Mouse (Mus musculus) cerebellum, adult 2 months (tissue): ENCODE measurements around the gene Psip1. TPM values are rescaled to one million over a fixed set of nuclear protein-coding genes. Genes with fewer than 3 reads are reported as not detected.
A peak's percentile ranks its signal among the peaks of the same experiment; 100 is the strongest.
"Not testable (repeated sequence)": the region's sequence is repeated elsewhere in the genome, so short reads cannot be mapped to it uniquely, and the experiment has no call there.

Experiments
- DNase-seq, 2 experiments: peaks; one replicate each; pipeline ENCODE4 v3.0.0; 2021
- H3K27ac ChIP-seq: fragments of 200-500 bp; 2 replicates; pipeline ENCODE4 v1.5.1; 2012; ENCODE audit warnings: low read length, control low read depth, inconsistent platforms; ENCODE audit not compliant: insufficient read depth
- H3K27me3 ChIP-seq: fragments of 200-500 bp; 2 replicates; pipeline ENCODE4 v1.6.1; 2012; ENCODE audit warnings: inconsistent platforms, mild to moderate bottlenecking, low read length, moderate library complexity; ENCODE audit not compliant: control insufficient read depth, insufficient read depth
- H3K4me1 ChIP-seq: fragments of 200-500 bp; 2 replicates; pipeline ENCODE4 v1.6.1; 2011; ENCODE audit warnings: low read length; ENCODE audit not compliant: control insufficient read depth, insufficient read depth
- H3K4me3 ChIP-seq: fragments of 200-500 bp; replicated peaks from 2 replicates; pipeline ENCODE3; 2011; ENCODE audit warnings: mild to moderate bottlenecking, low read depth, low read length, control low read depth; ENCODE audit not compliant: insufficient read depth
- CTCF ChIP-seq: fragments of 200-500 bp; IDR thresholded peaks from 2 replicates; pipeline ENCODE4 v1.5.1; 2011; ENCODE audit warnings: low read depth, mild to moderate bottlenecking, control low read depth, low read length, moderate library complexity, borderline replicate concordance; ENCODE audit not compliant: insufficient read depth
- POLR2A ChIP-seq: fragments of 200-500 bp; IDR thresholded peaks from 2 replicates; pipeline ENCODE4 v1.6.1; 2011; ENCODE audit warnings: low read length, control low read depth, borderline replicate concordance; ENCODE audit not compliant: insufficient read depth
- WGBS: fragments of 180-500 bp; shearing (Covaris S2); methylation state at CpG from one replicate; pipeline ENCODE4 v1.1.7; 2018; 5-methylcytosine and 5-hydroxymethylcytosine counted together
- polyA plus RNA-seq: library from polyadenylated mRNA; depleted of rRNA; stranded (reverse); fragments of >200 nt; gene quantifications from 2 replicates; pipeline ENCODE4 v1.2.3, GENCODE M21; 2012

Gene Psip1
- polyA plus RNA-seq, 1 experiment = 191 TPM

GRCm38 (mm10) chr4:83525690-83526055 lies 39.4 kb upstream of the Psip1 start:
- no peak overlapping the region for H3K27ac ChIP-seq
- TF ChIP-seq CTCF = no peak
- no peak for TF ChIP-seq POLR2A
- H3K4me1 ChIP-seq = no peaks in the 10 kb centered on the region
- DNase-seq = no peak
- WGBS = 0% methylated on average over 18 of the region's 18 CpGs
- H3K4me3 ChIP-seq = peak overlapping the region; percentile 89
- no peaks in the 10 kb centered on the region for H3K27me3 ChIP-seq

DNA sequence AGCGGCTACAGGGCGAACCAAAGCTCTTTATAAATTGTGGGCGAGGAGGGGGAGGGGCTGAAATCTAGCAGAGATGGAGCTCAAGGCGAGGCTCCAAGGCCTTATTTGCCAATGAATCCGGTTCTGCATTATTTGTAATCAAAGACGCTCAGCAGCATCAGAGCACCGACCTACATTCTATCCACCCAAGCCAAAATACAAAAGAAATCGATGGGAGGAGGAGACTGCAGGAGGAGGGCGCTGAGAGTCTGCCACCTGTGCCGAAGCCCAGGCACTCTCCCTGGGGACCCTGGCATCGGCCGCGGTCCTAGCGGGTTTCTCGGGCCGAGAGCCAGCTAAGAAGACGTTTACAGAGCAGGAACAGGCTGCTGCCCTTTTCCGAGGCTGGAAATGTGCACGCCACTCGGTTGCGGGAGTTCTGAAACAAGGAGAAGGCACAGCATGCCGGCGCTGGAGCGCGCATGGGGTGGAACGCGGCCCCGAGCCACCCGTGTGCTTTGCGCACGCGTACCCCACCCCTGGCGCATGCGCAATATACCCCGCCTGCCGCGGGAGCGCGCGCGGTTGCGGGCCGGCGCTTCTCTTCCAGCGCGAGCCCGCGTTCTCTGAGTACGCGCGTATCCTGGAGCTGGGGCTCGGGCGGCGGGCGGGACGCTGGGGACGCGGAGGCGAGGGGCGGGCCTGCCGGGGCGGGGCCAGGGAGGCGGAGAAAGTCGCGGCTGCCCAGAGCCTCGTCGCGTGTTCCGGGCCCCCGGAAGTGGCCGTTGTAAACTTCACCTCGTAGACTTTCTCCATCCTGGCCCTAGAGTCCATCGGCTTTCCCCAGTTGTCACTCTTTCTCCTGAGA lies 38.8 kb upstream of the Psip1 start, which contains the start of gene Ccdc171:
Gene Ccdc171, plus strand, starts transcription at position 703 of the 847 bp plus-strand sequence.
- WGBS = under 1% methylated on average over 73 of the region's 73 CpGs
- Histone ChIP-seq H3K27me3 (no peaks in the 10 kb centered on the region), H3K27ac (peak within 1 kb of the TSS; percentile 80), H3K4me3 (peak within 1 kb of the TSS; percentile 89), H3K4me1 (no peaks in the 10 kb centered on the region)
- TF ChIP-seq CTCF (no peak), POLR2A (peak; percentile 98)
- DNase-seq = peak; percentile 93 to 94

DNA sequence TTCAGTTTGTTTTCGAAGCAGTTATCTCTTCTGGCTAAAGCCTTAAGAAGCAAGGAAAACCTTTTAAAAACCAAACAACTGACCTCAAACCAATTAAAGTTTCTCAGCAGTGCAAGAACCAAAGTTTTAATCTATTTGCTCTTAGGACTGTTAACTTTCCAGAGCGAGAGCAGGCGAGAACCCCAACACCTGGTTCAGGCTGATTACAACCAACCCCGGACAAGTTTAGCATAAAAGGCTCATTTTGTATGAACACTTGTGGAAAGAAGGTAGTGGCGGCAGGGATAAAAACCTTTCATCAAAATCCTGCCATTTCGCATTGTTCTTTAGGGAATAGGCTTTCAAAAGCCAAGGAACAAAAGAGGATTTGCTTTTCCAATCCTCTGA lies 38.2 kb upstream of the Psip1 start:
- TF ChIP-seq POLR2A (no peak), CTCF (no peak)
- Histone ChIP-seq H3K27me3 (no peaks in the 10 kb centered on the region), H3K27ac (peak overlapping the region; percentile 80; the same call in 1 of the 2 replicates), H3K4me1 (no peaks in the 10 kb centered on the region), H3K4me3 (peak overlapping the region; percentile 75)
- no peak for DNase-seq
- 9% methylated on average over 6 of the region's 6 CpGs for WGBS

DNA sequence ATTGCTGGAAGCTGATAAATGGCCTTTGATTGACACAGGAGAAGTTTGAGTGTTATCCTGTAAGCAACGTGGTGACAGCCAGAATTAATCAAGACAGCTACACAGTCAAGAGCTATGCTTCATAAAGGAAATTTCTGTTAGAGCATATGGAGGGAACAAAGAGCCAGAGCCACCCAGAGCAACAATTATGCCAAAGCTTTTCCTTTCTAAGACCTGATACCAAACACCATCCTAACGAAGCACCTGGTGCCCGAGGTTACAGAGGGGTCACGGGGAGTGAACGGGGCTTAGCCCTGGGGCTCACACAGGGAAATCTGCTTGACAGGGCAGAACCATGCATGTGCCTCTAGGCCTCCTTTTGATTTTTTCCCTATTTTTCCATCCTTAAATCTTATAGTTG lies 35.8 kb upstream of the Psip1 start:
- H3K27ac ChIP-seq = no peak overlapping the region
- DNase-seq = no peak
- 79% methylated on average over 5 of the region's 5 CpGs for WGBS
- H3K27me3 ChIP-seq = no peaks in the 10 kb centered on the region
- no peak for TF ChIP-seq POLR2A
- TF ChIP-seq CTCF = no peak
- H3K4me1 ChIP-seq = no peaks in the 10 kb centered on the region
- no peak overlapping the region for H3K4me3 ChIP-seq

- no peak for DNase-seq
- no peak overlapping the region for H3K4me3 ChIP-seq
- no peak for TF ChIP-seq CTCF
- no peak for TF ChIP-seq POLR2A
- H3K4me1 ChIP-seq = 0 out of 2 replicates have a peak, but pooled peaks cover under 1% of the 10 kb centered on the region
- no peak overlapping the region for H3K27ac ChIP-seq
- 82% methylated on average over 4 of the region's 4 CpGs for WGBS
- H3K27me3 ChIP-seq = no peaks in the 10 kb centered on the region
Observed at GRCm38 (mm10) chr4:83520308-83520707, 34.0 kb upstream of the Psip1 start.

- no peak for DNase-seq
- H3K4me1 ChIP-seq = 0 out of 2 replicates have a peak, but pooled peaks cover 2% of the 10 kb centered on the region
- no peak overlapping the region for H3K4me3 ChIP-seq
- TF ChIP-seq POLR2A (no peak), CTCF (no peak)
- H3K27ac ChIP-seq = no peak overlapping the region
- no peaks in the 10 kb centered on the region for H3K27me3 ChIP-seq
Observed at GRCm38 (mm10) chr4:83519807-83520206, 33.5 kb upstream of the Psip1 start.

DNA sequence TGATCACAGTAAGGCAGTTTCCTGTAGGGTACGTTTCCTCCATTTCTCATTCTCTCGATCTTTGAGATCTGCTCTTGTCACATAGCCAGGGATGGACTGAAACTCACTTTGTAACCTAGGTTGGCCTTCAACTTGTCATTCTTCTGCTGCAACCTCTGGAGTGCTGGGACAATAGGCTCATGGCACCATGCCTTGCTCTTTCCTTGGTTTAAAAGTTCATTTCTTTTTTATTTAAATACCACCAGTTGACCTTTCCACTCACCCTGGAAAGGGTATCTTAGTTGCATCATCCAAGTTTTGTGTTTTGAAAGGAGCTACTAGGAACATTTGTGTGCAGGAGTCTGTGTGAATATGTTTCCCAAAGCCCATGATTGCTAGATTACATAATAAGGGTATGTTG lies 32.9 kb upstream of the Psip1 start:
- H3K27me3 ChIP-seq = no peaks in the 10 kb centered on the region
- H3K4me3 ChIP-seq = no peak overlapping the region
- no peak overlapping the region for H3K27ac ChIP-seq
- WGBS = 53% methylated on average over 2 of the region's 2 CpGs
- TF ChIP-seq CTCF (no peak), POLR2A (no peak)
- no peak for DNase-seq
- 0 out of 2 replicates have a peak, but pooled peaks cover 2% of the 10 kb centered on the region for H3K4me1 ChIP-seq

GRCm38 (mm10) chr4:83516144-83516543 lies 29.9 kb upstream of the Psip1 start:
- DNase-seq, H3K27me3 ChIP-seq, H3K27ac ChIP-seq, H3K4me3 ChIP-seq, H3K4me1 ChIP-seq: not testable (repeated sequence)
- WGBS = 91% methylated on average over 6 of the region's 6 CpGs

- Histone ChIP-seq H3K4me3 (no peak overlapping the region), H3K27me3 (no peaks in the 10 kb centered on the region), H3K27ac (no peak overlapping the region), H3K4me1 (0 out of 2 replicates have a peak, but pooled peaks cover 2% of the 10 kb centered on the region)
- peak; percentile 57; the same call in 1 of the 2 replicates for TF ChIP-seq CTCF
- TF ChIP-seq POLR2A = no peak
- 78% methylated on average over 10 of the region's 10 CpGs for WGBS
- no peak for DNase-seq
Observed at GRCm38 (mm10) chr4:83514976-83515669, 28.9 kb upstream of the Psip1 start.
